Mouse (Mus musculus) embryo, embryonic 10 days (tissue): ENCODE results near the gene Bcl2l11.

ENCODE experiments used
- DNase-seq: peaks from one replicate; pipeline ENCODE4 v3.0.0-alpha.2; 2015; ENCODE audit warnings: low spot score

Gene Bcl2l11

GRCm38 (mm10) chr2:128111537-128111936 lies 14.3 kb upstream of the Bcl2l11 start:
- DNase-seq: no peak

DNA sequence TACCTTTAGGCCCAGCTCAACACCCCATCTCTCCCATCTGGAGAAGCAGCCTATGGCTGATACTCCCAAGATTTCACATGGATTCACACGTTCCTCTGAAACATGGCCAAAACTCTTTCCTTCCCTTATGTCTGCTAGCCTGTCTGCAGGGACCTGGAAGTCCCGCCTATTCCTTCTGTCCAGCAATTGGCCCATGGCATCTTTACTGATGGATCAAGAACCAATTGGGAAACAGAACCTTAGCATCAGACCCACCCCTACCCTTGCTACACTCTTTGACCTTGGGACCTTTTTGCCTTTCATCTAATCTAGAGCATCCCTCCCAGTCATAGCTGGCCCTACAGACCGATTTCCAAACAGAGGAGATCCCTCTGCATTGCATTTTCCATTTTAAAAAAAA lies 11.2 kb upstream of the Bcl2l11 start:
- no peak for DNase-seq

DNA sequence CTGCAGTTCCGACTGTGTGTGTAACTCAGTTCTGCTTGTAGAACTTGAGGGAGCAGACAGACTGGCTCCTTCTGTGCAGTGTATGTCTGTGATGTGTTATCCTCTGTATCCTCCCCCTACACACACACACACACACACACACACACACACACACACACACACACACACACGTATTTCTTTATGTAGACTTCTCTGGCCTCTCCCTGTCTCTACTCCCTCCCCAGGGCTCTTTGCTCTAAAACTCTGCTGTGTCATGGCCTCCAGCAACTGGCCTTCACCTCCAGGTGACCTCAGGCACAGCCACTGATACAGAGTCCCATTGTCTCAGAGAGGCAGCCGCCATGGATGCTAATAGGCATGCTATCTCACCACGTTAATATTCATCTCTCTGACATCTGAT lies 10.3 kb upstream of the Bcl2l11 start:
- DNase-seq: peak; percentile 76

DNA sequence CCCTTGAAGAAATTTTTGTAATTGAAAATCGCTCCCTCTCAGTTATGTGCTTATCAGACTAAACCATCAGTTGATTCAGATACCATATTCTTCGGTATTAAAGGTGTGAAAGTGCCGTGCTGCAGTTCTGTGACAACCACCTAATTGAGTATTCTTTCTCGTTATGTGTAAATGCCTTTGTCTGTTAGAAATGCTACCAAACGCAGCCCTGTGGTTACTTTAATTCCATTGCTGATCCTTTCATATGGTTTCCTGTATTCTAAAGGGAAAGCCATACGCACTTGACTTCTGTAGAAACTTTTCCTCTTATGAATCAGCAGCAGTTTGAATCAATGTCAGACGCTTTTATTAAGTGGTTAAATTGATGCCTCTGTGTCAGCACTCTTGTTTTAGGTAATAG lies 8.2 kb upstream of the Bcl2l11 start:
- no peak for DNase-seq

GRCm38 (mm10) chr2:128118971-128119370 lies 6.9 kb upstream of the Bcl2l11 start:
- DNase-seq: no peak

GRCm38 (mm10) chr2:128122491-128122890 lies 3.3 kb upstream of the Bcl2l11 start:
- peak; percentile 84 for DNase-seq

- peak; percentile 62 for DNase-seq
Measured at GRCm38 (mm10) chr2:128122891-128123771, 2.7 kb upstream of the Bcl2l11 start.

GRCm38 (mm10) chr2:128123921-128124683 lies 1.7 kb upstream of the Bcl2l11 start:
- DNase-seq: peak; percentile 57

GRCm38 (mm10) chr2:128124693-128125092 lies 1.1 kb upstream of the Bcl2l11 start:
- DNase-seq: no peak

DNA sequence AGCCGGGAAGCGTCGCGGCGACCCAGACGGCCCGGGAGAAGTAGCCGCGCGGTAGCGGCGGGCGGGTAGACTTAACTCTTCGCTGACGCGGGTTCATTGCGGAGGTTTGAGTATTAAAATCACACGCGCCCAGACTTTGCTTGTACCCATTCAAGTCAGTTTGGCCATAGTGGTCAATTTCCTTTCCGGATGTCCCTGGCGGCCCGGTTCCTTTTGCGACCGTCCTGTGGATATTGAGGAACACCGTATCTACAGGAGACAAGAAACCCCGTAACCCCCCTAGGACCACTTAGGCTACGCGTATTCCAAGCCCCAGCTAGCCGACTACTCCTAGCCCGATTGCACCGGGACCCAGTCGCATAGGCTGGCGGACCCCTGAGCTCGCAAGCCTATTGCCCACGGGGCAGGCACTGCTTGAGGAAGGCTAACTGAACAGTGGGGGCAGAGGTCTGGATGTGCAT lies 783 bp downstream of the Bcl2l11 start:
- DNase-seq: peak; percentile 48

GRCm38 (mm10) chr2:128127121-128127671 lies 1.4 kb downstream of the Bcl2l11 start:
- peak; percentile 97 for DNase-seq

GRCm38 (mm10) chr2:128127691-128128292 lies 2.0 kb downstream of the Bcl2l11 start:
- DNase-seq: peak; percentile 87

GRCm38 (mm10) chr2:128128532-128128931 lies 2.7 kb downstream of the Bcl2l11 start:
- DNase-seq: no peak

GRCm38 (mm10) chr2:128131503-128131902 lies 5.7 kb downstream of the Bcl2l11 start:
- DNase-seq: no peak

GRCm38 (mm10) chr2:128132635-128133034 lies 6.8 kb downstream of the Bcl2l11 start:
- DNase-seq: no peak

DNA sequence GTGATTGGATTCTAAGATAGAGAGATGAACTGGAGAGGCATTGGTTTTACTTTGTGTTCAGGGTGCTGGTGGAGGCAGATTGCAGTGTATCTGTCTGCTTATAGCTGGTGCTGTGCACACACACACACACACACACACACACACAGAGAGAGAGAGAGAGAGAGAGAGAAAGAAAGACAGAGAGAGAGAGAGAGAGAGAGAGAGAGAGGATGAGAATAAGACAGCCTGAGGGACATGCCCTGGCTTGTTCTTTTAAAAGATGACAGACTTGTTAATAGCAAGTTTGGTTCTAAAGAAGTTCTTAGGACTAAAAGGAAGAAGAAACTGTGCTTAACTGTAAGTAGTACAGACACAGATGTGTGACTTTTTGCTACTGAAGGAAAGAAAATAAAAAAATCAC lies 8.0 kb downstream of the Bcl2l11 start:
- no peak for DNase-seq

DNA sequence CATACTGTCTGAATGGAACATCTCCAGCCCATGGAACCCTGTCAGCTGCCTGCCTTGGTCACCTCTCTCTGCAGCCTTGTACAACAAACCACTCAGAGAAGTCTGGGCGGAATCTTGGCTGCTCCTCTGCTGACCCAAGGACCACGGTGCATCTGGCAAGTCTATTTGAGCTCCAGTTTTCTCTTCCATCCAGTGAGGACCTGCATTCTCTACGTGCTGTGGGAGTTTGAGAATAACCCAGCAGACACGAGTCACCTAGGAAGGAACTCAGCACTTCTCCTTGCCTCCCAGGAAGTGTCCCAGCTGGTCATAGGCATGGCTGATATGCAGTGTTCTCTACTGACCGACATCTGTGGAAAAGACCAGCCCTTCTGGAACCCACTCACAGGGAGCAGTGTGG lies 8.6 kb downstream of the Bcl2l11 start:
- no peak for DNase-seq

- no peak for DNase-seq
Measured at GRCm38 (mm10) chr2:128134948-128135347, 9.1 kb downstream of the Bcl2l11 start.

GRCm38 (mm10) chr2:128136769-128137433 lies 11.1 kb downstream of the Bcl2l11 start:
- no peak for DNase-seq

DNA sequence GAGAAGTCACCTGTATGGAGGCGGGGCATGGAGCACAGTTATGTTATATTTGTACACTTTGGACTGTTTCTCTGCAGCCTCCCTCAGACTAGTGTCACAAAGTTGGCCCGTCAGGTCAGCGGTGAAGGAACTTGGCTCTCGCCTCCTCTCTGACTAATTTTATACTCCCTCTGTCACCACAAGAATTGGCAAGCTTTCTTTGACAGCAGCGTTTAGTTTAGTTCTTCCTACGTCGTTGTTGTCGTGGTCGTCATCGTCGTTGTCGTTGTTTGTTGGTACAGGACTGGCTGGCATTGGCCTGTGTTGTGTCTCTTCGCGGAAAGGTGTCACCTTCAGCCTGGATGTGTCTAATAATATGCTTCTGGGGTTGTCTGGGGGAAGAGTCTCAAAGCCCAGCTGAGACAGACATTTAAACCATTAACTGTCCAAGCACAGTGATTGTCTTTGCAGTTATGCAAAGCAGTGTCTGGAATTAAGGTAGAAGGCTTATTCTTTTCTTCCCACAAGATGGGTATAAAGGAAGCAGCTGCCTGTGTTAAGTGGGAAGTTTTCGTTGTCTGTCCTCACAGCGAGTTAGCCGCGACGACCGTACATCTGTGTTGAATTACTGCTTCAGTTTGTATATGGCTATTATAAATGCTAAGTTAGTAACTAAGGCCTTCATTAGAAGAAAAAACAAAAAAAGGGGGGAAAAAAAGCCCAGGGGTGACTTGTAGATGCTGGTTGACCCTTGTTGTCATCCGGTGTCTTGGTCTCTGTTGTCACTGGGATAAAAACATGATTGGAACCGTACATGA lies 11.8 kb downstream of the Bcl2l11 start:
- no peak for DNase-seq

- DNase-seq: no peak
Measured at GRCm38 (mm10) chr2:128138924-128139323, 13.1 kb downstream of the Bcl2l11 start.
